Mouse (Mus musculus) macrophage (primary cell): ENCODE data around the gene Kank1. TPM values are rescaled to one million over a fixed set of nuclear protein-coding genes. Genes with fewer than 3 reads are reported as not detected.

ENCODE experiments used
- H3K27ac ChIP-seq: fragments of 350-480 bp; formaldehyde crosslinking; 2 replicates; pipeline ENCODE4 v1.9.0; 2021
- H3K36me3 ChIP-seq: fragments of 350-480 bp; formaldehyde crosslinking; 2 replicates; pipeline ENCODE4 v1.9.0; 2021; ENCODE audit errors: inconsistent target
- H3K4me3 ChIP-seq: fragments of 350-480 bp; formaldehyde crosslinking; 2 replicates; pipeline ENCODE4 v1.9.0; 2021; ENCODE audit errors: inconsistent target
- H3K79me2 ChIP-seq: fragments of 350-480 bp; formaldehyde crosslinking; 2 replicates; pipeline ENCODE4 v1.9.0; 2021; ENCODE audit errors: inconsistent target
- WGBS: methylation state at CpG from one replicate; pipeline ENCODE4 v1.1.7; 2026; ENCODE audit warnings: inconsistent platforms; ENCODE audit not compliant: missing documents; 5-methylcytosine and 5-hydroxymethylcytosine counted together
- polyA plus RNA-seq: library from polyadenylated mRNA; stranded (reverse); fragments of 250-400 nt; gene quantifications from 3 replicates; pipeline ENCODE4 v1.2.4, GENCODE M21; 2018; ENCODE audit warnings: inconsistent platforms

Kank1 gene
- polyA plus RNA-seq, 1 experiment from 2014 or later, result not detected

- no peaks in the 10 kb centered on the region for H3K79me2 ChIP-seq
- H3K36me3 ChIP-seq, result no peaks in the 10 kb centered on the region
- no peak overlapping the region for H3K4me3 ChIP-seq
- WGBS, result 72% methylated on average over 5 of the region's 5 CpGs
- no peak overlapping the region for H3K27ac ChIP-seq
Observed at GRCm38 (mm10) chr19:25347515-25347914, 110.7 kb downstream of the Kank1 start.

- no peaks in the 10 kb centered on the region for H3K36me3 ChIP-seq
- H3K27ac ChIP-seq, result no peak overlapping the region
- no peak overlapping the region for H3K4me3 ChIP-seq
- 85% methylated on average over 15 of the region's 15 CpGs for WGBS
- H3K79me2 ChIP-seq, result no peaks in the 10 kb centered on the region
Observed at GRCm38 (mm10) chr19:25351257-25351955, 114.6 kb downstream of the Kank1 start.

- no peaks in the 10 kb centered on the region for H3K79me2 ChIP-seq
- no peaks in the 10 kb centered on the region for H3K36me3 ChIP-seq
- H3K27ac ChIP-seq, result no peak overlapping the region
- 86% methylated on average over 11 of the region's 11 CpGs for WGBS
- H3K4me3 ChIP-seq, result no peak overlapping the region
Observed at GRCm38 (mm10) chr19:25357094-25357493, 120.3 kb downstream of the Kank1 start.

GRCm38 (mm10) chr19:25358486-25359120 is 121.8 kb downstream of the Kank1 start:
- Histone ChIP-seq H3K36me3 (no peaks in the 10 kb centered on the region), H3K79me2 (no peaks in the 10 kb centered on the region), H3K4me3 (no peak overlapping the region), H3K27ac (no peak overlapping the region)
- WGBS, result 64% methylated on average over 8 of the region's 8 CpGs

GRCm38 (mm10) chr19:25360571-25361029 is 123.8 kb downstream of the Kank1 start:
- no peak overlapping the region for H3K27ac ChIP-seq
- H3K79me2 ChIP-seq, result no peaks in the 10 kb centered on the region
- H3K36me3 ChIP-seq, result no peaks in the 10 kb centered on the region
- no peak overlapping the region for H3K4me3 ChIP-seq
- WGBS, result 4% methylated on average over 9 of the region's 9 CpGs

- WGBS, result 41% methylated on average over 7 of the region's 7 CpGs
- H3K4me3 ChIP-seq, result no peak overlapping the region
- H3K36me3 ChIP-seq, result no peaks in the 10 kb centered on the region
- no peaks in the 10 kb centered on the region for H3K79me2 ChIP-seq
- no peak overlapping the region for H3K27ac ChIP-seq
Observed at GRCm38 (mm10) chr19:25361956-25362355, 125.2 kb downstream of the Kank1 start.

- Histone ChIP-seq H3K27ac (no peak overlapping the region), H3K79me2 (no peaks in the 10 kb centered on the region), H3K4me3 (no peak overlapping the region), H3K36me3 (no peaks in the 10 kb centered on the region)
- WGBS, result 84% methylated on average over 5 of the region's 5 CpGs
Observed at GRCm38 (mm10) chr19:25365698-25366097, 128.9 kb downstream of the Kank1 start.

- Histone ChIP-seq H3K79me2 (no peaks in the 10 kb centered on the region), H3K36me3 (no peaks in the 10 kb centered on the region), H3K4me3 (no peak overlapping the region), H3K27ac (no peak overlapping the region)
- WGBS, result 67% methylated on average over 12 of the region's 12 CpGs
Observed at GRCm38 (mm10) chr19:25366620-25367019, 129.8 kb downstream of the Kank1 start.

- H3K4me3 ChIP-seq, result no peak overlapping the region
- H3K27ac ChIP-seq, result no peak overlapping the region
- 85% methylated on average over 9 of the region's 9 CpGs for WGBS
Observed at GRCm38 (mm10) chr19:25370428-25370827, 133.7 kb downstream of the Kank1 start.

GRCm38 (mm10) chr19:25372794-25373193 is 136.0 kb downstream of the Kank1 start:
- H3K27ac ChIP-seq, result no peak overlapping the region
- H3K36me3 ChIP-seq, result no peaks in the 10 kb centered on the region
- no peak overlapping the region for H3K4me3 ChIP-seq
- WGBS, result 82% methylated on average over 7 of the region's 7 CpGs
- H3K79me2 ChIP-seq, result no peaks in the 10 kb centered on the region

More at GRCm38 (mm10) chr19:25370428-25370827, 133.7 kb downstream of the Kank1 start:
- no peaks in the 10 kb centered on the region for H3K79me2 ChIP-seq
- no peaks in the 10 kb centered on the region for H3K36me3 ChIP-seq

GRCm38 (mm10) chr19:25373594-25373993 is 136.8 kb downstream of the Kank1 start:
- Histone ChIP-seq H3K36me3 (no peaks in the 10 kb centered on the region), H3K4me3 (no peak overlapping the region), H3K27ac (no peak overlapping the region), H3K79me2 (no peaks in the 10 kb centered on the region)
- 54% methylated on average over 3 of the region's 3 CpGs for WGBS

GRCm38 (mm10) chr19:25374191-25374590 is 137.4 kb downstream of the Kank1 start:
- H3K36me3 ChIP-seq, result no peaks in the 10 kb centered on the region
- H3K4me3 ChIP-seq, result no peak overlapping the region
- WGBS, result 75% methylated on average over 9 of the region's 9 CpGs
- H3K79me2 ChIP-seq, result no peaks in the 10 kb centered on the region
- H3K27ac ChIP-seq, result no peak overlapping the region

- Histone ChIP-seq H3K36me3 (no peaks in the 10 kb centered on the region), H3K4me3 (no peak overlapping the region), H3K27ac (no peak overlapping the region), H3K79me2 (no peaks in the 10 kb centered on the region)
- 47% methylated on average over 12 of the region's 12 CpGs for WGBS
Observed at GRCm38 (mm10) chr19:25374926-25375325, 138.2 kb downstream of the Kank1 start.

GRCm38 (mm10) chr19:25376871-25377270 is 140.1 kb downstream of the Kank1 start:
- WGBS, result 87% methylated on average over 13 of the region's 13 CpGs
- no peak overlapping the region for H3K4me3 ChIP-seq

GRCm38 (mm10) chr19:25380675-25381074 is 143.9 kb downstream of the Kank1 start:
- Histone ChIP-seq H3K36me3 (no peaks in the 10 kb centered on the region), H3K4me3 (no peak overlapping the region), H3K27ac (no peak overlapping the region), H3K79me2 (no peaks in the 10 kb centered on the region)
- 91% methylated on average over 9 of the region's 9 CpGs for WGBS

More at GRCm38 (mm10) chr19:25376871-25377270, 140.1 kb downstream of the Kank1 start:
- no peak overlapping the region for H3K27ac ChIP-seq
- no peaks in the 10 kb centered on the region for H3K36me3 ChIP-seq
- H3K79me2 ChIP-seq, result no peaks in the 10 kb centered on the region
